Comparison of ENCODE assay signal across 9 mouse cellular contexts in genomic region chr10:127516576-127517260, GRCm38 (mm10). TPM values are rescaled to one million over a fixed set of nuclear protein-coding genes. Genes with fewer than 3 reads are reported as not detected.
DNase-seq lines count a peak whose midpoint lies in the region; ATAC-seq and TF ChIP-seq lines count a peak whose summit lies in the region.
"Had no signal": no experiment of that assay in that cellular context is flagged by ENCODE, and none has a peak within 500 bp of the region (broad histone marks: within the 10 kb centered on the region; RNA-seq: fewer than 3 reads in every experiment).

No protein-coding gene starts in this region.

- 3% methylated on average over 30 of the region's 30 CpGs for WGBS in hindbrain, embryonic 11.5 days
- WGBS in liver, embryonic 14.5 days (ENCODE audit: insufficient replicate concordance), result 28% methylated on average over 30 of the region's 30 CpGs
- 18% methylated on average over 30 of the region's 30 CpGs for WGBS in stomach, embryonic 15.5 days

- TF ChIP-seq EP300 in liver, embryonic 14.5 days (IDR thresholded peaks at IDR 0.05; ENCODE audit: low read depth), result peak; percentile 75

- peaks cover 3% of the 10 kb centered on the region; the same call in 1 of the 2 replicates for H3K36me3 ChIP-seq in hindbrain, embryonic 11.5 days (ENCODE audit: control insufficient read depth, insufficient read depth, low read length)
- peaks cover 36% of the 10 kb centered on the region for H3K36me3 ChIP-seq in liver, embryonic 14.5 days (replicated peaks; ENCODE audit: control insufficient read depth, insufficient read depth, low read depth)
- peaks cover 26% of the 10 kb centered on the region for H3K36me3 ChIP-seq in stomach, embryonic 15.5 days

- no peak for TF ChIP-seq CTCF in liver, embryonic 14.5 days (IDR thresholded peaks at IDR 0.05; ENCODE audit: low read depth)

- peaks cover 25% of the 10 kb centered on the region for H3K27me3 ChIP-seq in hindbrain, embryonic 11.5 days (ENCODE audit: control insufficient read depth, insufficient read depth, low read length)
- H3K27me3 ChIP-seq in liver, embryonic 14.5 days (ENCODE audit: control insufficient read depth, insufficient read depth, low read length), result peaks cover 28% of the 10 kb centered on the region
- peaks cover 25% of the 10 kb centered on the region for H3K27me3 ChIP-seq in stomach, embryonic 15.5 days (replicated peaks)

- no peaks in the 10 kb centered on the region for H3K9me3 ChIP-seq in hindbrain, embryonic 11.5 days (ENCODE audit: control insufficient read depth, low read length)
- H3K9me3 ChIP-seq in liver, embryonic 14.5 days (ENCODE audit: control insufficient read depth, low read length), result no peaks in the 10 kb centered on the region
- no peaks in the 10 kb centered on the region for H3K9me3 ChIP-seq in stomach, embryonic 15.5 days

- H3K4me2 ChIP-seq in hindbrain, embryonic 11.5 days (replicated peaks; ENCODE audit: low read depth, low read length), result peak overlapping the region; percentile 31
- H3K4me2 ChIP-seq in liver, embryonic 14.5 days (ENCODE audit: low read depth), result peak overlapping the region; percentile 44
- H3K4me2 ChIP-seq in stomach, embryonic 15.5 days, result peak overlapping the region; percentile 42

- peak; percentile 54 for DNase-seq in adrenal gland, postnatal 10 days
- DNase-seq in adrenal gland, postnatal 25 days, result no peak
- DNase-seq in hindbrain, embryonic 11.5 days (ENCODE audit: low spot score), result peak; percentile 69
- DNase-seq in liver, embryonic 14.5 days (ENCODE audit: low read depth in 3 of 3, low spot score in 3 of 3), result peak in 1 of 3 experiments; percentile 54
- no peak for DNase-seq in left cerebral cortex, adult 11 months (ENCODE audit: low spot score)
- DNase-seq in spleen, adult 18-20 months, result no peak

- peak overlapping the region; percentile 42; the same call in 1 of the 2 replicates for H3K9ac ChIP-seq in hindbrain, embryonic 11.5 days (ENCODE audit: low read depth, low read length)
- H3K9ac ChIP-seq in liver, embryonic 14.5 days (replicated peaks), result peak overlapping the region; percentile 23; the same call in 1 of the 2 replicates
- H3K9ac ChIP-seq in stomach, embryonic 15.5 days, result 0 out of 2 replicates have a peak overlapping the region, but pooled peaks have one; percentile 19

- no peak for ATAC-seq in hindbrain, embryonic 11.5 days (ENCODE audit: low FRiP score)
- ATAC-seq in liver, embryonic 14.5 days (ENCODE audit: insufficient read depth), result peak; percentile 42
- peak; percentile 74 for ATAC-seq in stomach, embryonic 15.5 days (ENCODE audit: insufficient read depth, low FRiP score, low read depth)

- H3K4me1 ChIP-seq in brown adipose tissue, adult 24 weeks (ENCODE audit: control insufficient read depth, insufficient read depth, insufficient read length, low read length), result no peaks in the 10 kb centered on the region
- peaks cover 38% of the 10 kb centered on the region for H3K4me1 ChIP-seq in hindbrain, embryonic 11.5 days (replicated peaks; ENCODE audit: control insufficient read depth, insufficient read depth, low read length)
- peaks cover 20 to 41% of the 10 kb centered on the region in 2 experiments for H3K4me1 ChIP-seq in liver, embryonic 14.5 days (replicated peaks; ENCODE audit: control insufficient read depth in 2 of 2, insufficient read depth in 2 of 2, low read length in 1 of 2)
- peaks cover 74% of the 10 kb centered on the region for H3K4me1 ChIP-seq in stomach, embryonic 15.5 days

- H3K4me3 ChIP-seq in brown adipose tissue, adult 24 weeks (ENCODE audit: insufficient read depth, low read depth, low read length), result peak overlapping the region; percentile 52; the same call in 1 of the 2 replicates
- no peak overlapping the region for H3K4me3 ChIP-seq in hindbrain, embryonic 11.5 days (ENCODE audit: low read depth, low read length)
- peak overlapping the region in 1 of 2 experiments; percentile 5; a peak in 1 of 4 replicates for H3K4me3 ChIP-seq in liver, embryonic 14.5 days (ENCODE audit: insufficient read depth in 1 of 2, low read depth in 2 of 2, low read length in 2 of 2)
- peak overlapping the region; percentile 30; the same call in 1 of the 2 replicates for H3K4me3 ChIP-seq in stomach, embryonic 15.5 days (replicated peaks)

- no peak overlapping the region; the same call in 1 of the 2 replicates for H3K27ac ChIP-seq in brown adipose tissue, adult 24 weeks (replicated peaks; ENCODE audit: low read depth, low read length)
- H3K27ac ChIP-seq in hindbrain, embryonic 11.5 days (ENCODE audit: low read depth, low read length), result peak overlapping the region; percentile 36; the same call in 1 of the 2 replicates
- no peak overlapping the region for H3K27ac ChIP-seq in liver, embryonic 14.5 days
- H3K27ac ChIP-seq in stomach, embryonic 15.5 days, result peak overlapping the region; percentile 91

RNA-seq across cellular contexts. Expression of gene Ndufa4l2, which starts 2.0 kb away (rescaled TPM):
- total RNA-seq in adrenal gland, postnatal 10 days (2021), result 10 to 100 TPM; 49.3 to 56.4 TPM
- 43.2 and 50.0 TPM in 2 replicates for total RNA-seq in adrenal gland, postnatal 25 days (2021)
- polyA plus RNA-seq in brown adipose tissue, adult 24 weeks (2012; ENCODE audit: insufficient read depth, insufficient read length, missing spikeins), result 13.0 and 14.5 TPM in 2 replicates
- polyA plus RNA-seq in hindbrain, embryonic 11.5 days (2014; fragmentation: Nextera tagmentation; extraction: Ambion mirVana), result 6.5 and 7.0 TPM in 2 replicates
- polyA plus RNA-seq in liver, embryonic 14.5 days (2012; rRNA removed), result 2.1 and 3.6 TPM in 2 replicates
- 2.0 and 5.8 TPM in 2 replicates for polyA plus RNA-seq in liver, embryonic 14.5 days (2014; fragmentation: Nextera tagmentation; extraction: Ambion mirVana)
- 92.8 and 117 TPM in 2 replicates for polyA plus RNA-seq in stomach, embryonic 15.5 days (2015; fragmentation: Nextera tagmentation; extraction: Ambion mirVana)

RNA-seq across cellular contexts. Expression of gene Shmt2, which starts 5.5 kb away (rescaled TPM):
- 10 to 100 TPM; 56.1 to 57.7 TPM for total RNA-seq in adrenal gland, postnatal 10 days (2021)
- total RNA-seq in adrenal gland, postnatal 25 days (2021), result 56.3 and 61.1 TPM in 2 replicates
- 15.5 and 16.7 TPM in 2 replicates for polyA plus RNA-seq in brown adipose tissue, adult 24 weeks (2012; ENCODE audit: insufficient read depth, insufficient read length, missing spikeins)
- polyA plus RNA-seq in hindbrain, embryonic 11.5 days (2014; fragmentation: Nextera tagmentation; extraction: Ambion mirVana), result 70.3 and 70.4 TPM in 2 replicates
- polyA plus RNA-seq in liver, embryonic 14.5 days (2012; rRNA removed), result 81.0 and 88.6 TPM in 2 replicates
- polyA plus RNA-seq in liver, embryonic 14.5 days (2014; fragmentation: Nextera tagmentation; extraction: Ambion mirVana), result 82.7 and 88.2 TPM in 2 replicates
- 142 and 144 TPM in 2 replicates for polyA plus RNA-seq in stomach, embryonic 15.5 days (2015; fragmentation: Nextera tagmentation; extraction: Ambion mirVana)

RNA-seq across cellular contexts. Expression of gene Stac3, which starts 15.2 kb away (rescaled TPM):
- total RNA-seq in adrenal gland, postnatal 10 days (2021), result 10 to 100 TPM in 1 of 2 experiments, 1 to 10 TPM in 1; 5.2 to 16.9 TPM
- 2.8 and 4.9 TPM in 2 replicates for total RNA-seq in adrenal gland, postnatal 25 days (2021)
- 3.8 and 4.8 TPM in 2 replicates for polyA plus RNA-seq in brown adipose tissue, adult 24 weeks (2012; ENCODE audit: insufficient read depth, insufficient read length, missing spikeins)
- 0.36 and 0.43 TPM in 2 replicates for polyA plus RNA-seq in hindbrain, embryonic 11.5 days (2014; fragmentation: Nextera tagmentation; extraction: Ambion mirVana)
- polyA plus RNA-seq in liver, embryonic 14.5 days (2012; rRNA removed), result 0.16 and 0.37 TPM in 2 replicates
- not detected in 2 replicates for polyA plus RNA-seq in liver, embryonic 14.5 days (2014; fragmentation: Nextera tagmentation; extraction: Ambion mirVana)
- 0.92 and 1.7 TPM in 2 replicates for polyA plus RNA-seq in stomach, embryonic 15.5 days (2015; fragmentation: Nextera tagmentation; extraction: Ambion mirVana)

RNA-seq across cellular contexts. Expression of gene Nxph4, which starts 17.6 kb away (rescaled TPM):
- total RNA-seq in adrenal gland, postnatal 10 days (2021), result 1 to 10 TPM; 5.3 TPM
- total RNA-seq in adrenal gland, postnatal 25 days (2021), result 8.3 and 10.0 TPM in 2 replicates
- not detected in 2 replicates for polyA plus RNA-seq in brown adipose tissue, adult 24 weeks (2012; ENCODE audit: insufficient read depth, insufficient read length, missing spikeins)
- polyA plus RNA-seq in hindbrain, embryonic 11.5 days (2014; fragmentation: Nextera tagmentation; extraction: Ambion mirVana), result 54.5 and 59.8 TPM in 2 replicates
- not detected in 2 replicates for polyA plus RNA-seq in liver, embryonic 14.5 days (2012; rRNA removed)
- 0.13 TPM in 1 of 2 replicates, not detected in the other for polyA plus RNA-seq in liver, embryonic 14.5 days (2014; fragmentation: Nextera tagmentation; extraction: Ambion mirVana)
- 5.0 and 5.4 TPM in 2 replicates for polyA plus RNA-seq in stomach, embryonic 15.5 days (2015; fragmentation: Nextera tagmentation; extraction: Ambion mirVana)
- polyA plus RNA-seq: spleen, adult 2 months had no signal

Comparison
In these comparisons a context has a peak if more than half of its experiments do, and no peak if none do; other contexts are left out.
1. DNase-seq: peak in adrenal gland, postnatal 10 days (single experiment) and hindbrain, embryonic 11.5 days (single experiment); none in adrenal gland, postnatal 25 days (single experiment), left cerebral cortex, adult 11 months (single experiment) and spleen, adult 18-20 months (0 of 2).
2. H3K27ac ChIP-seq: peak in hindbrain, embryonic 11.5 days (single experiment) and stomach, embryonic 15.5 days (single experiment); none in brown adipose tissue, adult 24 weeks (single experiment) and liver, embryonic 14.5 days (single experiment).
3. Peak in every context shown above with its lines, with median percentiles within 50 percentile points of each other: H3K4me2 ChIP-seq and H3K9ac ChIP-seq.